Comparison of ENCODE assay signal across 30 mouse cellular contexts in genomic region chr12:84856532-84856931, GRCm38 (mm10). TPM values are rescaled to one million over a fixed set of nuclear protein-coding genes. Genes with fewer than 3 reads are reported as not detected.
A peak's percentile ranks its signal among the peaks of the same experiment; 100 is the strongest.
DNase-seq lines count a peak whose midpoint lies in the region; ATAC-seq and TF ChIP-seq lines count a peak whose summit lies in the region.
"Had no signal": no experiment of that assay in that cellular context is flagged by ENCODE, and none has a peak within 500 bp of the region (broad histone marks: within the 10 kb centered on the region; RNA-seq: fewer than 3 reads in every experiment).

No protein-coding gene starts in this region.

- H3K4me3 ChIP-seq in erythroblast, embryonic 14.5 days (replicated peaks): peak overlapping the region; percentile 10
- peak overlapping the region; percentile 33 for H3K4me3 ChIP-seq in liver, embryonic 13.5 days (replicated peaks)
- H3K4me3 ChIP-seq in liver, embryonic 11.5 days (ENCODE audit: low read depth, low read length): no peak overlapping the region
- H3K4me3 ChIP-seq in lung, adult 2 months (replicated peaks; ENCODE audit: extremely low read depth, low read depth, low read length): no peak overlapping the region
- peak overlapping the region; percentile 90 for H3K4me3 ChIP-seq in megakaryocyte, embryonic 14.5 days (replicated peaks)
- H3K4me3 ChIP-seq: embryonic facial prominence, embryonic 10.5 days; embryonic facial prominence, embryonic 13.5 days; heart, adult 2 months; hindbrain, embryonic 12.5 days; hindbrain, embryonic 15.5 days had no signal

- TF ChIP-seq CTCF in lung, adult 2 months (IDR thresholded peaks at IDR 0.05; ENCODE audit: insufficient read depth, low read length): no peak

- H3K36me3 ChIP-seq in erythroblast, embryonic 14.5 days (ENCODE audit: control insufficient read depth): no peaks in the 10 kb centered on the region; the same call in 1 of the 2 replicates
- H3K36me3 ChIP-seq in liver, embryonic 13.5 days: no peaks in the 10 kb centered on the region
- no peaks in the 10 kb centered on the region for H3K36me3 ChIP-seq in liver, embryonic 11.5 days (ENCODE audit: control insufficient read depth, insufficient read depth, low read length)
- H3K36me3 ChIP-seq in megakaryocyte, embryonic 14.5 days (replicated peaks; ENCODE audit: low read length): peaks cover 20% of the 10 kb centered on the region
- H3K36me3 ChIP-seq: embryonic facial prominence, embryonic 10.5 days; embryonic facial prominence, embryonic 13.5 days; G1E; hindbrain, embryonic 12.5 days; hindbrain, embryonic 15.5 days had no signal

- peaks cover 2% of the 10 kb centered on the region; the same call in 1 of the 2 replicates for H3K27me3 ChIP-seq in erythroblast, embryonic 14.5 days (ENCODE audit: control insufficient read depth)
- H3K27me3 ChIP-seq in liver, embryonic 13.5 days: peaks cover 4% of the 10 kb centered on the region; the same call in 1 of the 2 replicates
- H3K27me3 ChIP-seq in liver, embryonic 11.5 days (replicated peaks; ENCODE audit: control insufficient read depth, insufficient read depth, low read length): no peaks in the 10 kb centered on the region
- H3K27me3 ChIP-seq in megakaryocyte, embryonic 14.5 days (replicated peaks): no peaks in the 10 kb centered on the region
- H3K27me3 ChIP-seq: CH12.LX; embryonic facial prominence, embryonic 13.5 days; hindbrain, embryonic 12.5 days; hindbrain, embryonic 15.5 days; Patski had no signal

- peaks cover 81% of the 10 kb centered on the region for H3K4me1 ChIP-seq in erythroblast, embryonic 14.5 days (ENCODE audit: control insufficient read depth)
- peaks cover 79% of the 10 kb centered on the region for H3K4me1 ChIP-seq in liver, embryonic 13.5 days (replicated peaks)
- peaks cover 23% of the 10 kb centered on the region for H3K4me1 ChIP-seq in liver, embryonic 11.5 days (replicated peaks; ENCODE audit: control insufficient read depth, insufficient read depth, low read length)
- H3K4me1 ChIP-seq in lung, adult 2 months (ENCODE audit: control insufficient read depth, insufficient read depth, low read length): no peaks in the 10 kb centered on the region; the same call in 1 of the 2 replicates
- peaks cover 95% of the 10 kb centered on the region for H3K4me1 ChIP-seq in megakaryocyte, embryonic 14.5 days
- H3K4me1 ChIP-seq: hindbrain, embryonic 15.5 days had no signal

- TF ChIP-seq POLR2A in lung, adult 2 months (IDR thresholded peaks at IDR 0.05; ENCODE audit: borderline replicate concordance, extremely low read depth, low read depth, low read length): no peak

- peak overlapping the region; percentile 94 for H3K27ac ChIP-seq in liver, embryonic 13.5 days
- H3K27ac ChIP-seq in liver, embryonic 11.5 days (ENCODE audit: low read depth, low read length): no peak overlapping the region
- H3K27ac ChIP-seq: embryonic facial prominence, embryonic 10.5 days; embryonic facial prominence, embryonic 13.5 days; heart, adult 2 months; hindbrain, embryonic 12.5 days; hindbrain, embryonic 15.5 days had no signal

- peak overlapping the region; percentile 61; the same call in 1 of the 2 replicates for H3K9ac ChIP-seq in liver, embryonic 13.5 days
- no peak overlapping the region for H3K9ac ChIP-seq in liver, embryonic 11.5 days (ENCODE audit: low read depth, low read length)
- H3K9ac ChIP-seq: embryonic facial prominence, embryonic 13.5 days; forebrain, postnatal 0 days; hindbrain, embryonic 12.5 days; hindbrain, embryonic 15.5 days had no signal

- no peaks in the 10 kb centered on the region for H3K9me3 ChIP-seq in erythroblast, embryonic 14.5 days (ENCODE audit: control insufficient read depth, low read length)
- no peaks in the 10 kb centered on the region for H3K9me3 ChIP-seq in liver, embryonic 13.5 days (replicated peaks)
- no peaks in the 10 kb centered on the region for H3K9me3 ChIP-seq in liver, embryonic 11.5 days (ENCODE audit: control insufficient read depth, low read length)
- no peaks in the 10 kb centered on the region for H3K9me3 ChIP-seq in megakaryocyte, embryonic 14.5 days
- H3K9me3 ChIP-seq: embryonic facial prominence, embryonic 10.5 days; embryonic facial prominence, embryonic 13.5 days; G1E; hindbrain, embryonic 12.5 days; hindbrain, embryonic 15.5 days had no signal

- H3K4me2 ChIP-seq in liver, embryonic 13.5 days: peak overlapping the region; percentile 56
- H3K4me2 ChIP-seq in liver, embryonic 11.5 days: no peak overlapping the region
- H3K4me2 ChIP-seq: embryonic facial prominence, embryonic 13.5 days; heart, embryonic 11.5 days; hindbrain, embryonic 12.5 days; hindbrain, embryonic 15.5 days had no signal

- no peak for ATAC-seq in erythroblast, adult 5-6 weeks (replicated peaks; ENCODE audit: low FRiP score, poor library complexity, severe bottlenecking)
- ATAC-seq in liver, embryonic 13.5 days (ENCODE audit: low read depth): no peak
- ATAC-seq in liver, embryonic 11.5 days (replicated peaks; ENCODE audit: low FRiP score): no peak
- ATAC-seq in megakaryocyte, adult 5-6 weeks (ENCODE audit: poor library complexity, severe bottlenecking): no peak
- ATAC-seq: forebrain, embryonic 14.5 days; forebrain, postnatal 0 days; Patski had no signal

- 67% methylated on average over 8 of the region's 8 CpGs for WGBS in liver, embryonic 13.5 days (ENCODE audit: insufficient replicate concordance)
- WGBS in liver, embryonic 11.5 days: 79% methylated on average over 8 of the region's 8 CpGs
- WGBS in lung, adult 2 months: 65% methylated on average over 8 of the region's 8 CpGs

- no peak for DNase-seq in liver, embryonic 13.5 days
- no peak for DNase-seq in liver, embryonic 11.5 days (ENCODE audit: low spot score)
- DNase-seq in lung, adult 2 months: peak; percentile 25
- DNase-seq in lung, postnatal 4 days: no peak
- DNase-seq: adrenal gland, postnatal 10 days; adrenal gland, postnatal 36 days; B cell, adult 2 months; cerebellum, adult 9-10 months; cerebellum, postnatal 36 days; embryo, embryonic 11 days; forebrain, postnatal 0 days; gastrocnemius, postnatal 10 days; gastrocnemius, postnatal 36 days; heart, adult 2 months had no signal

RNA-seq across cellular contexts. Expression of gene Ltbp2, which starts 19.8 kb away (rescaled TPM):
- 0.23 TPM in 2 replicates for polyA plus RNA-seq in erythroblast, embryonic 14.5 days (2012)
- total RNA-seq in erythroblast, adult 5-6 weeks (2015; ENCODE audit: low replicate concordance): 0.19 TPM in 1 of 2 replicates, not detected in the other
- 0.14 and 2.4 TPM in 2 replicates for total RNA-seq in erythroblast, adult 5-6 weeks (2017; ENCODE audit: low replicate concordance)
- polyA plus RNA-seq in liver, embryonic 13.5 days (2015; fragmentation: Nextera tagmentation; extraction: Ambion mirVana): 0.10 and 0.15 TPM in 2 replicates
- polyA plus RNA-seq in liver, embryonic 11.5 days (2014; fragmentation: Nextera tagmentation; extraction: Ambion mirVana): 0.16 and 0.29 TPM in 2 replicates
- 91.3 and 96.8 TPM in 2 replicates for polyA plus RNA-seq in lung, adult 2 months (2012; rRNA removed)
- 1.8 and 16.4 TPM in 2 replicates for polyA plus RNA-seq in megakaryocyte, embryonic 14.5 days (2012; ENCODE audit: insufficient read depth, low replicate concordance)
- total RNA-seq in megakaryocyte, adult 5-6 weeks (2015): 0.11 TPM in 1 of 2 replicates, not detected in the other
- under 0.01 TPM in 1 of 2 replicates, not detected in the other for total RNA-seq in megakaryocyte, adult 5-6 weeks (2017)
- total RNA-seq: granulocyte monocyte progenitor cell, adult 5-6 weeks; hematopoietic stem cell, adult 5-6 weeks had no signal
- polyA plus RNA-seq: forebrain, embryonic 11.5 days; forebrain, embryonic 14.5 days; G1E had no signal

Comparison
In these comparisons a context has a peak if more than half of its experiments do, and no peak if none do; other contexts are left out.
1. H3K4me3 ChIP-seq: peak in erythroblast, embryonic 14.5 days (single experiment), liver, embryonic 13.5 days (single experiment) and megakaryocyte, embryonic 14.5 days (single experiment); none in liver, embryonic 11.5 days (single experiment) and lung, adult 2 months (single experiment).